ENCODE assay signal across 16 mouse cellular contexts in genomic region chr2:92967839-92968166, GRCm38 (mm10). TPM values are rescaled to one million over a fixed set of nuclear protein-coding genes. Genes with fewer than 3 reads are reported as not detected.
DNase-seq lines count a peak whose midpoint lies in the region; ATAC-seq and TF ChIP-seq lines count a peak whose summit lies in the region.
"Had no signal": no experiment of that assay in that cellular context is flagged by ENCODE, and none has a peak within 500 bp of the region (broad histone marks: within the 10 kb centered on the region; RNA-seq: fewer than 3 reads in every experiment).

No protein-coding gene starts in this region.

- DNase-seq in heart, postnatal 36 days: no peak
- DNase-seq in kidney, postnatal 0 days (ENCODE audit: low spot score): no peak
- no peak for DNase-seq in kidney, adult 2 months
- DNase-seq in limb, embryonic 14.5 days (ENCODE audit: low spot score): no peak
- DNase-seq in layer of hippocampus, postnatal 14 days (ENCODE audit: low spot score in 2 of 2): no peak
- DNase-seq in adrenal gland, postnatal 10 days: no peak
- DNase-seq: cerebellum, adult 11-12 months; heart, adult 2 months; right cerebral cortex, postnatal 14 days had no signal

- 0 out of 2 replicates have a peak overlapping the region, but pooled peaks have one; percentile 54 for H3K9ac ChIP-seq in heart, embryonic 13.5 days
- H3K9ac ChIP-seq in kidney, postnatal 0 days (ENCODE audit: low read depth, low read length): no peak overlapping the region
- no peak overlapping the region for H3K9ac ChIP-seq in limb, embryonic 14.5 days (ENCODE audit: low read depth, low read length, severe bottlenecking)
- no peak overlapping the region for H3K9ac ChIP-seq in stomach, embryonic 15.5 days
- H3K9ac ChIP-seq: forebrain, embryonic 12.5 days; hindbrain, embryonic 12.5 days; liver, embryonic 14.5 days had no signal

- ATAC-seq in heart, embryonic 13.5 days (ENCODE audit: extremely low read depth, insufficient number of reproducible peaks, low FRiP score, low TSS enrichment): no peak
- no peak for ATAC-seq in kidney, postnatal 0 days (replicated peaks; ENCODE audit: low FRiP score, low read depth)
- ATAC-seq in limb, embryonic 14.5 days (ENCODE audit: low FRiP score, low read depth): no peak
- ATAC-seq in stomach, embryonic 15.5 days (ENCODE audit: insufficient read depth, low FRiP score, low read depth): no peak
- ATAC-seq: Patski had no signal

- H3K36me3 ChIP-seq in heart, embryonic 13.5 days: peaks cover 33% of the 10 kb centered on the region
- peaks cover 16% of the 10 kb centered on the region for H3K36me3 ChIP-seq in kidney, postnatal 0 days (ENCODE audit: insufficient read depth, low read length)
- H3K36me3 ChIP-seq in kidney, adult 2 months (ENCODE audit: control insufficient read depth, insufficient read depth, low read length): no peaks in the 10 kb centered on the region
- peaks cover 27% of the 10 kb centered on the region for H3K36me3 ChIP-seq in limb, embryonic 14.5 days (ENCODE audit: control insufficient read depth, insufficient read depth, low read length)
- H3K36me3 ChIP-seq in stomach, embryonic 15.5 days: peaks cover 10% of the 10 kb centered on the region

- H3K4me3 ChIP-seq in heart, embryonic 13.5 days: no peak overlapping the region
- H3K4me3 ChIP-seq in kidney, postnatal 0 days (replicated peaks; ENCODE audit: low read depth, low read length): no peak overlapping the region
- no peak overlapping the region for H3K4me3 ChIP-seq in kidney, adult 2 months (ENCODE audit: insufficient read depth, low read depth, low read length)
- H3K4me3 ChIP-seq in limb, embryonic 14.5 days (replicated peaks; ENCODE audit: low read length): no peak overlapping the region
- H3K4me3 ChIP-seq in stomach, embryonic 15.5 days (replicated peaks): no peak overlapping the region
- H3K4me3 ChIP-seq: forebrain, embryonic 12.5 days; heart, adult 2 months; hindbrain, embryonic 12.5 days; megakaryocyte, embryonic 14.5 days had no signal

- H3K27me3 ChIP-seq in heart, embryonic 13.5 days (replicated peaks): no peaks in the 10 kb centered on the region
- H3K27me3 ChIP-seq in kidney, postnatal 0 days (ENCODE audit: insufficient read depth, low read length): no peaks in the 10 kb centered on the region
- H3K27me3 ChIP-seq in kidney, adult 2 months (replicated peaks; ENCODE audit: control insufficient read depth, insufficient read depth, low read length): no peaks in the 10 kb centered on the region
- H3K27me3 ChIP-seq in limb, embryonic 14.5 days (ENCODE audit: control insufficient read depth, insufficient read depth, low read length): no peaks in the 10 kb centered on the region
- no peaks in the 10 kb centered on the region for H3K27me3 ChIP-seq in stomach, embryonic 15.5 days (replicated peaks)
- H3K27me3 ChIP-seq: forebrain, embryonic 12.5 days; hindbrain, embryonic 12.5 days; megakaryocyte, embryonic 14.5 days; Patski had no signal

- no peak for TF ChIP-seq POLR2A in kidney, adult 2 months (IDR thresholded peaks at IDR 0.05; ENCODE audit: low read depth, low read length)
- TF ChIP-seq POLR2A in limb, embryonic 14.5 days (IDR thresholded peaks at IDR 0.05; ENCODE audit: borderline replicate concordance, extremely low read depth, insufficient read depth, insufficient read length): no peak

- no peaks in the 10 kb centered on the region for H3K9me3 ChIP-seq in heart, embryonic 13.5 days
- no peaks in the 10 kb centered on the region for H3K9me3 ChIP-seq in kidney, postnatal 0 days (replicated peaks; ENCODE audit: low read length)
- H3K9me3 ChIP-seq in limb, embryonic 14.5 days (ENCODE audit: control insufficient read depth, low read length): no peaks in the 10 kb centered on the region
- H3K9me3 ChIP-seq in stomach, embryonic 15.5 days: no peaks in the 10 kb centered on the region
- H3K9me3 ChIP-seq: forebrain, embryonic 12.5 days; hindbrain, embryonic 12.5 days had no signal

- TF ChIP-seq CTCF in kidney, postnatal 0 days (IDR thresholded peaks at IDR 0.05; ENCODE audit: low read depth): no peak
- TF ChIP-seq CTCF in kidney, adult 2 months (conservative IDR thresholded peaks at IDR 0.05; ENCODE audit: insufficient read depth, insufficient read length, low read depth, low read length): no peak

- H3K4me2 ChIP-seq in heart, embryonic 13.5 days: no peak overlapping the region
- 0 out of 2 replicates have a peak overlapping the region, but pooled peaks have one; percentile 21 for H3K4me2 ChIP-seq in kidney, postnatal 0 days (ENCODE audit: low read length)
- H3K4me2 ChIP-seq in limb, embryonic 14.5 days (replicated peaks; ENCODE audit: low read depth, low read length, severe bottlenecking): 0 out of 2 replicates have a peak overlapping the region, but pooled peaks have one; percentile 11
- H3K4me2 ChIP-seq in stomach, embryonic 15.5 days: no peak overlapping the region
- H3K4me2 ChIP-seq: forebrain, embryonic 12.5 days; hindbrain, embryonic 12.5 days had no signal

- peaks cover 24% of the 10 kb centered on the region for H3K4me1 ChIP-seq in heart, embryonic 13.5 days
- H3K4me1 ChIP-seq in kidney, postnatal 0 days (replicated peaks; ENCODE audit: insufficient read depth, low read length): peaks cover 15% of the 10 kb centered on the region
- no peaks in the 10 kb centered on the region for H3K4me1 ChIP-seq in kidney, adult 2 months (ENCODE audit: control insufficient read depth, insufficient read depth, low read length)
- peaks cover 12% of the 10 kb centered on the region for H3K4me1 ChIP-seq in limb, embryonic 14.5 days (ENCODE audit: control insufficient read depth, insufficient read depth, low read length)
- peaks cover 14% of the 10 kb centered on the region for H3K4me1 ChIP-seq in stomach, embryonic 15.5 days

- WGBS in heart, embryonic 13.5 days: 47% methylated on average over 4 of the region's 4 CpGs
- 31% methylated on average over 4 of the region's 4 CpGs for WGBS in kidney, postnatal 0 days
- WGBS in kidney, adult 2 months: 33% methylated on average over 4 of the region's 4 CpGs
- WGBS in limb, embryonic 14.5 days: 35% methylated on average over 4 of the region's 4 CpGs
- 31% methylated on average over 4 of the region's 4 CpGs for WGBS in stomach, embryonic 15.5 days

- intact Hi-C loops in heart, postnatal 36 days (cut with DNase I): loop anchor here (2.0 kb wide), 1 partner anchor 95 kb away; no protein-coding TSS in a partner anchor

- H3K27ac ChIP-seq in heart, embryonic 13.5 days (replicated peaks): peak overlapping the region; percentile 48; the same call in 1 of the 2 replicates
- no peak overlapping the region for H3K27ac ChIP-seq in kidney, postnatal 0 days
- H3K27ac ChIP-seq in kidney, adult 2 months (ENCODE audit: insufficient read depth, low read depth, low read length): no peak overlapping the region
- 0 out of 2 replicates have a peak overlapping the region, but pooled peaks have one; percentile 28 for H3K27ac ChIP-seq in limb, embryonic 14.5 days (replicated peaks; ENCODE audit: low read depth, low read length)
- peak overlapping the region; percentile 51; the same call in 1 of the 2 replicates for H3K27ac ChIP-seq in stomach, embryonic 15.5 days
- H3K27ac ChIP-seq: forebrain, embryonic 12.5 days; heart, adult 2 months; liver, embryonic 14.5 days had no signal

RNA-seq across cellular contexts. Expression of gene Syt13, which starts 52.9 kb away (rescaled TPM):
- 0.68 and 0.99 TPM in 2 replicates for polyA plus RNA-seq in heart, embryonic 13.5 days (2015; fragmentation: Nextera tagmentation; extraction: Ambion mirVana)
- total RNA-seq in heart, postnatal 36 days (2021): under 1 TPM; 0.24 to 0.28 TPM
- 4.0 and 4.7 TPM in 2 replicates for polyA plus RNA-seq in kidney, postnatal 0 days (2015; fragmentation: Nextera tagmentation; extraction: Ambion mirVana)
- polyA plus RNA-seq in kidney, adult 2 months (2012; rRNA removed): 1.6 and 2.0 TPM in 2 replicates
- polyA plus RNA-seq in limb, embryonic 14.5 days (2012; rRNA removed): 11.3 and 11.7 TPM in 2 replicates
- polyA plus RNA-seq in limb, embryonic 14.5 days (2014; fragmentation: Nextera tagmentation; extraction: Ambion mirVana): 7.8 and 8.4 TPM in 2 replicates
- polyA plus RNA-seq in stomach, embryonic 15.5 days (2015; fragmentation: Nextera tagmentation; extraction: Ambion mirVana): 10.4 and 11.4 TPM in 2 replicates
- 100 to 1,000 TPM; 124 to 128 TPM for total RNA-seq in layer of hippocampus, postnatal 14 days (2021)
- 1 to 10 TPM in 1 of 2 experiments, under 1 TPM in 1; 0.97 to 1.1 TPM for total RNA-seq in adrenal gland, postnatal 10 days (2021)

Comparison
In these comparisons a context has a peak if more than half of its experiments do, and no peak if none do; other contexts are left out.
1. H3K27ac ChIP-seq: peak in heart, embryonic 13.5 days (single experiment), limb, embryonic 14.5 days (single experiment) and stomach, embryonic 15.5 days (single experiment); none in kidney, postnatal 0 days (single experiment) and kidney, adult 2 months (single experiment).
2. H3K4me2 ChIP-seq: peak in kidney, postnatal 0 days (single experiment) and limb, embryonic 14.5 days (single experiment); none in heart, embryonic 13.5 days (single experiment) and stomach, embryonic 15.5 days (single experiment).